ENCODE assay signal across 22 mouse cellular contexts in the genomic region with DNA sequence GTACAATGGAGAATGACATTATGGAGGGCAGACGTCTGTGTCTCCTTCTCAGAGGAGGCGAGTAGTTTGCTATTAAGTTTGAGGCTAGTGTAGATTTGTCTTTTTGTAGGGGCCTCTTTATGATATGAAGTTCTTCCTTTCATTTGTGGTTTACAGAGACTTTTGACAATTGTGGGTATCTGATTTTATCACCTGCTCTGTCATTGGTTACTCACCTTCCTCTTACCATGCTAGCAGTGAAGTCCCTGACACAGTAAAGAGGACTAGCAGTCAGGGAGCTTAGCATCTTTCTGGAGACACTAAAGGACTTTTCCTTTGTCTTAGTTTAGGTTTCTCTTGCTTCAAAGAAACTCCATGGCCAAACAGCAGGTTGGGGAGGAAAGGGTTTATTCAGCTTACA. TPM values are rescaled to one million over a fixed set of nuclear protein-coding genes. Genes with fewer than 3 reads are reported as not detected.
DNase-seq lines count a peak whose midpoint lies in the region; ATAC-seq lines count a peak whose summit lies in the region.
"Had no signal": no experiment of that assay in that cellular context is flagged by ENCODE, and none has a peak within 500 bp of the region (broad histone marks: within the 10 kb centered on the region; RNA-seq: fewer than 3 reads in every experiment).

No protein-coding gene starts in this region.

- ATAC-seq in CD4-positive, CD25-positive, alpha-beta regulatory T cell, adult 4 months: peak; percentile 89
- peak; percentile 83 for ATAC-seq in activated CD4-positive, CD25-positive, alpha-beta regulatory T cell, adult 4 months
- ATAC-seq in megakaryocyte, adult 5-6 weeks (ENCODE audit: poor library complexity, severe bottlenecking): peak; percentile 51; the same call in 1 of the 2 replicates
- ATAC-seq: forebrain, embryonic 15.5 days; hindbrain, embryonic 16.5 days; intestine, embryonic 15.5 days; Patski had no signal

- peak; percentile 62 for DNase-seq in CD4-positive helper T cell, adult 2 months (ENCODE audit: low read depth, low spot score)
- DNase-seq in urinary bladder, postnatal 25 days (ENCODE audit: low spot score): no peak
- DNase-seq in ovary, postnatal 14 days (ENCODE audit: low spot score): no peak
- DNase-seq in ovary, postnatal 36 days (ENCODE audit: low spot score): no peak
- DNase-seq: adrenal gland, adult 2 months; adrenal gland, postnatal 25 days; B cell, adult 2 months; cerebellum, adult 11 months; cerebellum, adult 8-10 months; cerebellum, postnatal 14 days; embryo, embryonic 11 days; gastrocnemius, postnatal 14 days; heart, postnatal 10 days; heart, postnatal 4 days; kidney, adult 2 months had no signal

RNA-seq across cellular contexts. Expression of gene Babam2, which starts 28.4 kb away (rescaled TPM):
- 100 to 1,000 TPM; 104 to 119 TPM for polyA plus RNA-seq in CD4-positive, CD25-positive, alpha-beta regulatory T cell, adult 4 months (2017; shearing (Covaris generic))
- 10 to 100 TPM; 92.9 to 93.6 TPM for polyA plus RNA-seq in activated CD4-positive, CD25-positive, alpha-beta regulatory T cell, adult 4 months (2017; shearing (Covaris generic))
- total RNA-seq in megakaryocyte, adult 5-6 weeks (2015): 106 and 112 TPM in 2 replicates
- 41.2 and 55.3 TPM in 2 replicates for total RNA-seq in megakaryocyte, adult 5-6 weeks (2017)

RNA-seq across cellular contexts. Expression of gene Rbks, which starts 28.5 kb away (rescaled TPM):
- 10 to 100 TPM; 18.7 to 19.4 TPM for polyA plus RNA-seq in CD4-positive, CD25-positive, alpha-beta regulatory T cell, adult 4 months (2017; shearing (Covaris generic))
- polyA plus RNA-seq in activated CD4-positive, CD25-positive, alpha-beta regulatory T cell, adult 4 months (2017; shearing (Covaris generic)): 10 to 100 TPM; 16.9 to 18.2 TPM
- 52.2 and 60.9 TPM in 2 replicates for total RNA-seq in megakaryocyte, adult 5-6 weeks (2015)
- total RNA-seq in megakaryocyte, adult 5-6 weeks (2017): 31.0 and 37.4 TPM in 2 replicates
